In the genomic region with DNA sequence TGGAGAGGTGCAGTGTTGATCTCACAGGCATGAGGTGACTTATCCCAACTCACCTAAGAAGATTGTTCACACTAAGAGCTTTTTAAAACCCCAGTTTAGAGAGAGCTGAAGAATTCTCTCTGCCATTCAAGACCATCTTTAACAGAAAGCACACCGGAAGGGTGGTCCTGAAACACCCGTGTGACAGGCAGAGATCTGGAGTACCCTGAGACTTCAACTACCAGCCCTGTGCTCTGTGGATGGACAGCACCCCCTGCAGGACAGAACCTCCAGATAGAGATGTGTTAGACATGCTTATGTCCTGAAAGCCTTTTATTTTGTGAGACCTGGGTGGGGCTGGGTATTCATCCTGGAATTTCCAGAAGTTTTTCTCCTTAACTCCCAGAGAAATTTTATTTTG, we compare ENCODE assay signal across 10 mouse cellular contexts. TPM values are rescaled to one million over a fixed set of nuclear protein-coding genes. Genes with fewer than 3 reads are reported as not detected.
A peak's percentile ranks its signal among the peaks of the same experiment; 100 is the strongest.
DNase-seq lines count a peak whose midpoint lies in the region; ATAC-seq and TF ChIP-seq lines count a peak whose summit lies in the region.
"Had no signal": no experiment of that assay in that cellular context is flagged by ENCODE, and none has a peak within 500 bp of the region (broad histone marks: within the 10 kb centered on the region; RNA-seq: fewer than 3 reads in every experiment).

No protein-coding gene starts in this region.

- no peak overlapping the region for H3K9ac ChIP-seq in kidney, postnatal 0 days (ENCODE audit: low read depth, low read length)
- H3K9ac ChIP-seq: heart, embryonic 13.5 days had no signal

- H3K4me2 ChIP-seq in kidney, postnatal 0 days (ENCODE audit: low read length) = no peak overlapping the region
- H3K4me2 ChIP-seq: heart, embryonic 13.5 days had no signal

- H3K27ac ChIP-seq in kidney, postnatal 0 days = no peak overlapping the region
- H3K27ac ChIP-seq in thymus, adult 2 months (ENCODE audit: control insufficient read depth, insufficient read depth, low read length) = no peak overlapping the region
- H3K27ac ChIP-seq: heart, embryonic 13.5 days; macrophage had no signal

- no peaks in the 10 kb centered on the region for H3K4me1 ChIP-seq in kidney, postnatal 0 days (replicated peaks; ENCODE audit: insufficient read depth, low read length)
- peaks cover 8% of the 10 kb centered on the region for H3K4me1 ChIP-seq in thymus, adult 2 months (replicated peaks; ENCODE audit: control insufficient read depth, insufficient read depth, low read length)
- H3K4me1 ChIP-seq: heart, embryonic 13.5 days had no signal

- WGBS in kidney, postnatal 0 days = 54% methylated on average over 2 of the region's 2 CpGs
- WGBS in thymus, adult 2 months = 47% methylated on average over 2 of the region's 2 CpGs

- H3K9me3 ChIP-seq in kidney, postnatal 0 days (replicated peaks; ENCODE audit: low read length) = no peaks in the 10 kb centered on the region
- H3K9me3 ChIP-seq: heart, embryonic 13.5 days had no signal

- ATAC-seq in CD4-positive, CD25-positive, alpha-beta regulatory T cell, adult 4 months = no peak
- no peak for ATAC-seq in kidney, postnatal 0 days (replicated peaks; ENCODE audit: low FRiP score, low read depth)

- H3K4me3 ChIP-seq in kidney, postnatal 0 days (replicated peaks; ENCODE audit: low read depth, low read length) = no peak overlapping the region
- no peak overlapping the region for H3K4me3 ChIP-seq in thymus, adult 2 months (ENCODE audit: control insufficient read depth, insufficient read depth, low read length)
- H3K4me3 ChIP-seq: heart, embryonic 13.5 days had no signal

- peak; percentile 83 for DNase-seq in CD4-positive, CD25-positive, alpha-beta regulatory T cell, adult 2 months (ENCODE audit: low read depth, low spot score)
- DNase-seq in kidney, postnatal 0 days (ENCODE audit: low spot score) = peak; percentile 12
- no peak for DNase-seq in kidney, adult 11 months
- DNase-seq in T-cell, adult 2 months (ENCODE audit: low spot score) = peak; percentile 38
- DNase-seq in kidney, postnatal 36 days = peak; percentile 6 to 66
- peak; percentile 53 for DNase-seq in thymus, adult 2 months
- no peak for DNase-seq in frontal cortex, postnatal 25 days (ENCODE audit: low spot score in 2 of 2)

- no peaks in the 10 kb centered on the region for H3K27me3 ChIP-seq in kidney, postnatal 0 days (ENCODE audit: insufficient read depth, low read length)
- no peaks in the 10 kb centered on the region for H3K27me3 ChIP-seq in thymus, adult 2 months (ENCODE audit: control insufficient read depth, insufficient read depth, low read length)
- H3K27me3 ChIP-seq: heart, embryonic 13.5 days had no signal

- no peaks in the 10 kb centered on the region for H3K36me3 ChIP-seq in kidney, postnatal 0 days (ENCODE audit: insufficient read depth, low read length)
- no peaks in the 10 kb centered on the region for H3K36me3 ChIP-seq in thymus, adult 2 months (ENCODE audit: control insufficient read depth, insufficient read depth, low read length)
- H3K36me3 ChIP-seq: heart, embryonic 13.5 days had no signal

- TF ChIP-seq POLR2A in thymus, adult 2 months (IDR thresholded peaks at IDR 0.05; ENCODE audit: control insufficient read depth, extremely low read depth, insufficient read depth, low read length, poor library complexity) = no peak

- peak; percentile 49 for TF ChIP-seq CTCF in kidney, postnatal 0 days (IDR thresholded peaks at IDR 0.05; ENCODE audit: low read depth)
- no peak for TF ChIP-seq CTCF in thymus, adult 2 months (IDR thresholded peaks at IDR 0.05; ENCODE audit: borderline replicate concordance, control insufficient read depth, extremely low read depth, insufficient read depth, low read length, poor library complexity)

RNA-seq across cellular contexts. Expression of a gene that starts 23.6 kb away (rescaled TPM):
- polyA plus RNA-seq in CD4-positive, CD25-positive, alpha-beta regulatory T cell, adult 4 months (2017; shearing (Covaris generic)) = 1 to 10 TPM; 1.2 to 1.8 TPM
- 0.41 and 0.59 TPM in 2 replicates for polyA plus RNA-seq in kidney, postnatal 0 days (2015; fragmentation: Nextera tagmentation; extraction: Ambion mirVana)
- polyA plus RNA-seq in thymus, adult 2 months (2012; rRNA removed) = 1.1 TPM in 2 replicates
- polyA plus RNA-seq: heart, embryonic 13.5 days had no signal

RNA-seq across cellular contexts. Expression of a gene that starts 34.9 kb away (rescaled TPM):
- polyA plus RNA-seq in CD4-positive, CD25-positive, alpha-beta regulatory T cell, adult 4 months (2017; shearing (Covaris generic)) = 10 to 100 TPM; 73.7 to 86.4 TPM
- 4.3 and 5.0 TPM in 2 replicates for polyA plus RNA-seq in kidney, postnatal 0 days (2015; fragmentation: Nextera tagmentation; extraction: Ambion mirVana)
- polyA plus RNA-seq in thymus, adult 2 months (2012; rRNA removed) = 89.0 and 114 TPM in 2 replicates

Comparison
In these comparisons a context has a peak if more than half of its experiments do, and no peak if none do; other contexts are left out.
1. DNase-seq: peak in CD4-positive, CD25-positive, alpha-beta regulatory T cell, adult 2 months (single experiment), kidney, postnatal 0 days (single experiment), T-cell, adult 2 months (single experiment), kidney, postnatal 36 days (2 of 2) and thymus, adult 2 months (single experiment); none in kidney, adult 11 months (single experiment) and frontal cortex, postnatal 25 days (0 of 2).
2. RNA of a gene that starts 34.9 kb away (polyA plus RNA-seq): 89.0 to 114 TPM in thymus, adult 2 months and 73.7 to 86.4 TPM in CD4-positive, CD25-positive, alpha-beta regulatory T cell, adult 4 months; 4.3 to 5.0 TPM in kidney, postnatal 0 days; every median in the first group is over 10 times any median in the second.